In genomic region chr17:12163403-12163802, GRCm38 (mm10) we compare ENCODE assay signal across 9 mouse cellular contexts. TPM values are rescaled to one million over a fixed set of nuclear protein-coding genes. Genes with fewer than 3 reads are reported as not detected.
A peak's percentile ranks its signal among the peaks of the same experiment; 100 is the strongest.
DNase-seq lines count a peak whose midpoint lies in the region; ATAC-seq and TF ChIP-seq lines count a peak whose summit lies in the region.
"Had no signal": no experiment of that assay in that cellular context is flagged by ENCODE, and none has a peak within 500 bp of the region (broad histone marks: within the 10 kb centered on the region; RNA-seq: fewer than 3 reads in every experiment).

No protein-coding gene starts in this region.

- no peak for TF ChIP-seq EP300 in stomach, postnatal 0 days (optimal IDR thresholded peaks at IDR 0.05)

- 57% methylated on average over 13 of the region's 13 CpGs for WGBS in kidney, postnatal 0 days
- WGBS in kidney, adult 2 months, result 65% methylated on average over 13 of the region's 13 CpGs
- 40% methylated on average over 13 of the region's 13 CpGs for WGBS in stomach, embryonic 14.5 days
- 68% methylated on average over 13 of the region's 13 CpGs for WGBS in stomach, postnatal 0 days

- no peak for TF ChIP-seq CTCF in kidney, postnatal 0 days (IDR thresholded peaks at IDR 0.05; ENCODE audit: low read depth)
- TF ChIP-seq CTCF in kidney, adult 2 months (conservative IDR thresholded peaks at IDR 0.05; ENCODE audit: insufficient read depth, insufficient read length, low read depth, low read length), result no peak
- no peak for TF ChIP-seq CTCF in stomach, postnatal 0 days (IDR thresholded peaks at IDR 0.05; ENCODE audit: low read depth)

- H3K4me2 ChIP-seq in kidney, postnatal 0 days (ENCODE audit: low read length), result no peak overlapping the region
- no peak overlapping the region; the same call in 1 of the 2 replicates for H3K4me2 ChIP-seq in stomach, embryonic 14.5 days (replicated peaks; ENCODE audit: low read depth, low read length)
- no peak overlapping the region for H3K4me2 ChIP-seq in stomach, postnatal 0 days (replicated peaks; ENCODE audit: low read depth)

- peak; percentile 46 for DNase-seq in embryo, embryonic 11 days
- no peak for DNase-seq in embryo, embryonic 10 days (ENCODE audit: low spot score)
- peak; percentile 57 for DNase-seq in kidney, postnatal 0 days (ENCODE audit: low spot score)
- DNase-seq in kidney, adult 2 months, result no peak
- DNase-seq in stomach, postnatal 0 days (ENCODE audit: low spot score), result no peak
- no peak for DNase-seq in right cerebral cortex, adult 2 months (ENCODE audit: low spot score in 2 of 2)
- DNase-seq: cerebellum, adult 11-12 months had no signal

- H3K9me3 ChIP-seq in kidney, postnatal 0 days (replicated peaks; ENCODE audit: low read length), result no peaks in the 10 kb centered on the region
- H3K9me3 ChIP-seq in stomach, embryonic 14.5 days (ENCODE audit: control insufficient read depth, low read depth, low read length), result no peaks in the 10 kb centered on the region
- no peaks in the 10 kb centered on the region for H3K9me3 ChIP-seq in stomach, postnatal 0 days (ENCODE audit: control insufficient read depth, low read length)

- H3K27me3 ChIP-seq in kidney, postnatal 0 days (ENCODE audit: insufficient read depth, low read length), result no peaks in the 10 kb centered on the region
- no peaks in the 10 kb centered on the region for H3K27me3 ChIP-seq in kidney, adult 2 months (replicated peaks; ENCODE audit: control insufficient read depth, insufficient read depth, low read length)
- H3K27me3 ChIP-seq in stomach, embryonic 14.5 days (ENCODE audit: control insufficient read depth, insufficient read depth, low read length), result no peaks in the 10 kb centered on the region
- no peaks in the 10 kb centered on the region for H3K27me3 ChIP-seq in stomach, postnatal 0 days (ENCODE audit: control insufficient read depth, insufficient read depth, low read length)

- no peak for TF ChIP-seq POLR2A in kidney, adult 2 months (IDR thresholded peaks at IDR 0.05; ENCODE audit: low read depth, low read length)

- no peak overlapping the region for H3K4me3 ChIP-seq in kidney, postnatal 0 days (replicated peaks; ENCODE audit: low read depth, low read length)
- H3K4me3 ChIP-seq in kidney, adult 2 months (ENCODE audit: insufficient read depth, low read depth, low read length), result no peak overlapping the region
- no peak overlapping the region for H3K4me3 ChIP-seq in stomach, embryonic 14.5 days (ENCODE audit: low read depth, low read length)
- H3K4me3 ChIP-seq in stomach, postnatal 0 days (ENCODE audit: low read depth, low read length), result no peak overlapping the region

- H3K9ac ChIP-seq in kidney, postnatal 0 days (ENCODE audit: low read depth, low read length), result no peak overlapping the region
- H3K9ac ChIP-seq in stomach, embryonic 14.5 days (replicated peaks; ENCODE audit: low read depth, low read length), result no peak overlapping the region
- no peak overlapping the region for H3K9ac ChIP-seq in stomach, postnatal 0 days (ENCODE audit: low read length)

- H3K36me3 ChIP-seq in kidney, postnatal 0 days (ENCODE audit: insufficient read depth, low read length), result no peaks in the 10 kb centered on the region
- H3K36me3 ChIP-seq in kidney, adult 2 months (ENCODE audit: control insufficient read depth, insufficient read depth, low read length), result no peaks in the 10 kb centered on the region
- no peaks in the 10 kb centered on the region; the same call in 1 of the 2 replicates for H3K36me3 ChIP-seq in stomach, embryonic 14.5 days (ENCODE audit: control insufficient read depth, insufficient read depth, low read length)
- no peaks in the 10 kb centered on the region for H3K36me3 ChIP-seq in stomach, postnatal 0 days (ENCODE audit: control insufficient read depth, insufficient read depth, low read length)

- peak; percentile 37 for ATAC-seq in kidney, postnatal 0 days (replicated peaks; ENCODE audit: low FRiP score, low read depth)
- 0 out of 2 replicates have a peak, but pooled peaks have one; percentile 25 for ATAC-seq in stomach, embryonic 14.5 days (ENCODE audit: insufficient number of reproducible peaks, insufficient read depth, low FRiP score, low read depth)
- ATAC-seq in stomach, postnatal 0 days (ENCODE audit: low FRiP score, low TSS enrichment), result no peak
- ATAC-seq in CD4-positive, CD25-positive, alpha-beta regulatory T cell, adult 4 months, result no peak

- H3K27ac ChIP-seq in kidney, postnatal 0 days, result no peak overlapping the region
- no peak overlapping the region for H3K27ac ChIP-seq in kidney, adult 2 months (ENCODE audit: insufficient read depth, low read depth, low read length)
- H3K27ac ChIP-seq in stomach, embryonic 14.5 days (ENCODE audit: low read length), result no peak overlapping the region
- H3K27ac ChIP-seq in stomach, postnatal 0 days (replicated peaks), result no peak overlapping the region

- H3K4me1 ChIP-seq in kidney, postnatal 0 days (replicated peaks; ENCODE audit: insufficient read depth, low read length), result peaks cover 5% of the 10 kb centered on the region
- 0 out of 2 replicates have a peak, but pooled peaks cover 3% of the 10 kb centered on the region for H3K4me1 ChIP-seq in kidney, adult 2 months (ENCODE audit: control insufficient read depth, insufficient read depth, low read length)
- H3K4me1 ChIP-seq in stomach, embryonic 14.5 days (ENCODE audit: control insufficient read depth, insufficient read depth, low read length), result peaks cover 24% of the 10 kb centered on the region
- H3K4me1 ChIP-seq in stomach, postnatal 0 days (replicated peaks; ENCODE audit: control insufficient read depth, insufficient read depth), result 0 out of 2 replicates have a peak, but pooled peaks cover 3% of the 10 kb centered on the region

RNA-seq across cellular contexts. Expression of gene Agpat4, which starts 44.9 kb away (rescaled TPM):
- polyA plus RNA-seq in kidney, postnatal 0 days (2015; fragmentation: Nextera tagmentation; extraction: Ambion mirVana), result 15.5 and 21.4 TPM in 2 replicates
- 7.1 and 7.4 TPM in 2 replicates for polyA plus RNA-seq in kidney, adult 2 months (2012; rRNA removed)
- polyA plus RNA-seq in stomach, embryonic 14.5 days (2014; fragmentation: Nextera tagmentation; extraction: Ambion mirVana), result 27.7 and 28.3 TPM in 2 replicates
- polyA plus RNA-seq in stomach, postnatal 0 days (2015; fragmentation: Nextera tagmentation; extraction: Ambion mirVana), result 18.7 and 19.5 TPM in 2 replicates
- 10 to 100 TPM; 15.8 to 18.2 TPM for polyA plus RNA-seq in CD4-positive, CD25-positive, alpha-beta regulatory T cell, adult 4 months (2017; shearing (Covaris generic))

Comparison
In these comparisons a context has a peak if more than half of its experiments do, and no peak if none do; other contexts are left out.
1. DNase-seq: peak in embryo, embryonic 11 days (single experiment) and kidney, postnatal 0 days (single experiment); none in embryo, embryonic 10 days (single experiment), kidney, adult 2 months (single experiment), stomach, postnatal 0 days (single experiment) and right cerebral cortex, adult 2 months (0 of 2).
2. ATAC-seq: peak in kidney, postnatal 0 days (single experiment) and stomach, embryonic 14.5 days (single experiment); none in stomach, postnatal 0 days (single experiment) and CD4-positive, CD25-positive, alpha-beta regulatory T cell, adult 4 months (single experiment).